Mouse (Mus musculus) stomach, postnatal 0 days (tissue): ENCODE data around the gene Cd3g. TPM values are rescaled to one million over a fixed set of nuclear protein-coding genes. Genes with fewer than 3 reads are reported as not detected.
A peak's percentile ranks its signal among the peaks of the same experiment; 100 is the strongest.

Experiments
- ATAC-seq: fragments of 200-750 bp; cut with Nextera tagmentation; 2 replicates; pipeline ENCODE4 v1.8.0; 2017; ENCODE audit not compliant: low FRiP score, low TSS enrichment
- DNase-seq: peaks from one replicate; pipeline ENCODE4 v3.0.0-alpha.2; 2016; ENCODE audit warnings: low spot score
- H3K27ac ChIP-seq: fragments of 300-500 bp; sonication (generic); replicated peaks from 2 replicates; pipeline ENCODE4 v1.5.1; 2014; ENCODE audit warnings: mild to moderate bottlenecking, control low read depth
- H3K27me3 ChIP-seq: fragments of 300-500 bp; sonication (generic); 2 replicates; pipeline ENCODE4 v1.6.1; 2014; ENCODE audit warnings: low read length; ENCODE audit not compliant: control insufficient read depth, insufficient read depth
- H3K36me3 ChIP-seq: fragments of 300-500 bp; sonication (generic); 2 replicates; pipeline ENCODE4 v1.6.1; 2014; ENCODE audit warnings: low read length, mixed read lengths; ENCODE audit not compliant: control insufficient read depth, insufficient read depth
- H3K4me1 ChIP-seq: fragments of 300-500 bp; sonication (generic); replicated peaks from 2 replicates; pipeline ENCODE4 v1.6.1; 2014; ENCODE audit warnings: antibody characterized with exemption; ENCODE audit not compliant: control insufficient read depth, insufficient read depth
- H3K4me2 ChIP-seq: fragments of 300-500 bp; sonication (generic); replicated peaks from 2 replicates; pipeline ENCODE4 v1.6.1; 2014; ENCODE audit warnings: low read depth, mild to moderate bottlenecking, control low read depth, moderate library complexity
- H3K4me3 ChIP-seq: fragments of 300-500 bp; sonication (generic); 2 replicates; pipeline ENCODE4 v1.5.1; 2014; ENCODE audit warnings: low read depth, low read length, control low read depth
- H3K9ac ChIP-seq: fragments of 300-500 bp; sonication (generic); 2 replicates; pipeline ENCODE4 v1.6.1; 2014; ENCODE audit warnings: mild to moderate bottlenecking, low read length, control low read depth, mixed read lengths
- H3K9me3 ChIP-seq: fragments of 300-500 bp; sonication (generic); 2 replicates; pipeline ENCODE4 v1.6.1; 2016; ENCODE audit warnings: low read length; ENCODE audit not compliant: control insufficient read depth
- CTCF ChIP-seq: IDR thresholded peaks from 2 replicates; pipeline ENCODE4 v1.5.1; 2016; ENCODE audit warnings: antibody characterized with exemption, low read depth, mild to moderate bottlenecking, moderate library complexity
- EP300 ChIP-seq: optimal IDR thresholded peaks from 2 replicates; pipeline ENCODE3; 2016; ENCODE audit warnings: antibody characterized with exemption
- WGBS: fragments of 180-500 bp; shearing (Covaris S2); extraction: QIAGEN DNeasy Blood & Tissue Kit; methylation state at CpG from one replicate; pipeline ENCODE4 v1.1.7; 2014; 5-methylcytosine and 5-hydroxymethylcytosine counted together
- polyA plus RNA-seq: library from polyadenylated mRNA; unstranded; fragments of >200 nt; fragmentation: Nextera tagmentation; extraction: Ambion mirVana; gene quantifications from 2 replicates; pipeline ENCODE4 v1.2.1, GENCODE M21; 2015

Gene Cd3g
- polyA plus RNA-seq, 1 experiment from 2014 or later = 0.16 TPM

DNA sequence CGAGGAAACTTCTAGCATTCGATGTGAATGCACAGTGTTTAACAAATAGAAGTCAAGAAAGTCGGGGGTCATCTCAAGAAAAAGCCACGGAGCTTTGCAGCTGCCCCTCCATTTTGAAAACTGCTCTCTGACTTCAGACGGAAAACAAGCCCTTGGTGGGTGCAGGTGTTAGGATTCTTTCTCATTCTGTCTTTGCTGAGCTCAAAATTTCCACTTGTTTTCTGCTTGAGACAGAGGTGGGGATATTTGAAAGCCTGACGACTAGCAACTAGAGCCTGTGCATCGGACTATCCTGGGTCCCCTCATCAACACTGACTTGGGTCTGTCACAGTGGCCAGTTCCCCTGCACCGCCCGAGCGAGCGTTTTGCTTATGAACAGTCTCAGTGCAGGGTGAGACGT lies 27.2 kb upstream of the Cd3g start:
- 54% methylated on average over 12 of the region's 12 CpGs for WGBS
- no peak overlapping the region for H3K4me2 ChIP-seq
- no peak for TF ChIP-seq CTCF
- TF ChIP-seq EP300 = no peak
- H3K27ac ChIP-seq = no peak overlapping the region
- H3K9me3 ChIP-seq = no peaks in the 10 kb centered on the region
- no peaks in the 10 kb centered on the region for H3K27me3 ChIP-seq
- H3K36me3 ChIP-seq = no peaks in the 10 kb centered on the region
- no peak overlapping the region for H3K4me3 ChIP-seq
- no peak overlapping the region for H3K9ac ChIP-seq
- DNase-seq = no peak
- H3K4me1 ChIP-seq = no peaks in the 10 kb centered on the region
- ATAC-seq = no peak

DNA sequence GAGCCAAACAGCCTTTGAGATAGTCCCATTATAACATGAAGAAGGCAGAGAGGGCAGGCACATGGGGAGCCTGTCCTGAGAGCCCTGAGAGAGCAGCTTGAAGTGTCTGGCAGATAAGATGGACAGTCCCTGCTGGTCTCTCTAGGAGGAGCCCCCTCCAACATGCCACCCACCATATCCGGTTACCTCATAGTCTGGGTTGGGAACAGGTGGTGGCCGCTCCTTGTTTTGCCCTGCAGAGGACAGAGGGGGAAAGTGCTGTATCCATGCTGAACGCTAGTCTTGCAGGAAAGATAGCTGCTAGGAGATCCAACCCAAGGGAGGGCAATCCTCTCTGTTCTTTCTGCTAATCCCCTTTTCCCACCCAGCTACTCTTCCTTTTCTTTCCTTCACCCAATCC lies 20.0 kb upstream of the Cd3g start:
- Histone ChIP-seq H3K9ac (no peak overlapping the region), H3K4me1 (no peaks in the 10 kb centered on the region), H3K36me3 (no peaks in the 10 kb centered on the region), H3K4me3 (no peak overlapping the region), H3K27ac (no peak overlapping the region), H3K4me2 (no peak overlapping the region), H3K9me3 (no peaks in the 10 kb centered on the region), H3K27me3 (no peaks in the 10 kb centered on the region)
- DNase-seq (no peak), ATAC-seq (no peak)
- no peak for TF ChIP-seq EP300
- no peak for TF ChIP-seq CTCF
- 51% methylated on average over 2 of the region's 3 CpGs for WGBS

DNA sequence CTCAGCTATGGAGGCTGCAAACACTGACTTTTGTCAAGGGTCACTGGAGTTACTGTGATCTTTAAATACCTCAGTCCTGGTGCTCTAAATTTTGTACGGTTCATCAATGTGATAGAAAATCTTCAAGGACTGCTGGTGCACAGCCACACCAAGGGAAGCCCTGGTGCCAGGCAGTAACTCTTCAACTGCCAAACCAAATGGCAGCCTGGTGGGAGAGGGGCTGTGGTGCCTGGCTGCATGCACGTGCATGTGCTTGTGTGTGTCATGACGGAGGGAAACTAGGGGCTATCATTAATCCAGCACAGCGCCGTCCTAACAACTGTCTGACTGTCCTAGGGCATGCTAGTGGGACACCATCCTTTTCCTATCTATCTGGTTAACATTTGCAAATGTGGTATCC lies 19.5 kb upstream of the Cd3g start:
- no peaks in the 10 kb centered on the region for H3K4me1 ChIP-seq
- no peak for TF ChIP-seq CTCF
- no peak for TF ChIP-seq EP300
- no peak for DNase-seq
- no peaks in the 10 kb centered on the region for H3K36me3 ChIP-seq
- no peaks in the 10 kb centered on the region for H3K9me3 ChIP-seq
- no peak overlapping the region for H3K9ac ChIP-seq
- H3K4me2 ChIP-seq = no peak overlapping the region
- WGBS = 75% methylated on average over 5 of the region's 5 CpGs
- ATAC-seq = no peak
- no peak overlapping the region for H3K27ac ChIP-seq
- no peak overlapping the region for H3K4me3 ChIP-seq
- H3K27me3 ChIP-seq = no peaks in the 10 kb centered on the region

DNA sequence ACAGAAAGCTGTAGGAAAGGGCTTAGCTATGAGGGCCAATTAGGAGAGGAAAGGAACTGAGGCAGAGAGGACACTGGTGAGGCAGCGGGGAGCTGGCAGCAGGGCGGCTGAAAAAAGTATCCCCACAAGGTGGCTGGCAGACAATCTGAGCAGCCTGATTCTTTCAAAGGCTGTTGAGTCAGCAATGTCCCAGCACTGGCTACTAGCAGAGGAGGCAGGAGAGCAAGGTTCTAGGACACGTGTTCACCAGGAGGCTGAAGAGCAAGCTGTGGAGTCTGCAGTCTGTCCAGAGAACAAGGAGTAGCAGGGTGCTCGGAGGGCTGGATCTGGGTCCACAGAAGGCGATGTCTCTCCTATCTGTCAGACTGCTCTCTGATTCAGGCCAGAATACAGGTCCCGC lies 18.9 kb upstream of the Cd3g start:
- Histone ChIP-seq H3K9ac (no peak overlapping the region), H3K27ac (no peak overlapping the region), H3K36me3 (no peaks in the 10 kb centered on the region), H3K9me3 (no peaks in the 10 kb centered on the region), H3K27me3 (no peaks in the 10 kb centered on the region), H3K4me1 (no peaks in the 10 kb centered on the region), H3K4me2 (no peak overlapping the region), H3K4me3 (no peak overlapping the region)
- TF ChIP-seq EP300 (no peak), CTCF (0 out of 2 replicates have a peak, but pooled peaks have one; percentile 10)
- 57% methylated on average over 6 of the region's 6 CpGs for WGBS
- DNase-seq = no peak
- ATAC-seq = 0 out of 2 replicates have a peak, but pooled peaks have one; percentile 15

DNA sequence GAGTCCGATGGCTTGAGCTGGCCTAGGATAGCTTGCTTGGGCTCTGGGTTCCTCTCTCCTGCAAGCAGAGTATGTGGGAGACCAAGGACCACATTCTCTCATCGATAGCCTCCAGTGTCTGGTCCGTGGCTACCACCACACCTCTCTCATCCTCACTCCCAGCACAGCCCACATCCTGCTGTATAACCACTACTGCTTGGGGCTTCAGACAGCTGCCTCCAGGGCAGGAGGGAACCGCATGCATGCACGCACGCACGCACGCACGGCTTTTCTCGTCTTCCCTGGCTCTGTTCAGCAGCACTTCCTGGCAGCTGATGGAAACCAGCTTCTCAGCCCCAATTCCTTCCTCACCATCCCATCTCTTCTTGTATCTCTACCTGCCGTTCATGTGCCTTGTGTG lies 17.9 kb upstream of the Cd3g start:
- no peak for DNase-seq
- Histone ChIP-seq H3K27ac (no peak overlapping the region), H3K4me2 (no peak overlapping the region), H3K27me3 (no peaks in the 10 kb centered on the region), H3K36me3 (no peaks in the 10 kb centered on the region), H3K9me3 (no peaks in the 10 kb centered on the region), H3K4me3 (no peak overlapping the region), H3K4me1 (no peaks in the 10 kb centered on the region), H3K9ac (no peak overlapping the region)
- TF ChIP-seq EP300 (no peak), CTCF (no peak)
- ATAC-seq = no peak
- 67% methylated on average over 11 of the region's 11 CpGs for WGBS

DNA sequence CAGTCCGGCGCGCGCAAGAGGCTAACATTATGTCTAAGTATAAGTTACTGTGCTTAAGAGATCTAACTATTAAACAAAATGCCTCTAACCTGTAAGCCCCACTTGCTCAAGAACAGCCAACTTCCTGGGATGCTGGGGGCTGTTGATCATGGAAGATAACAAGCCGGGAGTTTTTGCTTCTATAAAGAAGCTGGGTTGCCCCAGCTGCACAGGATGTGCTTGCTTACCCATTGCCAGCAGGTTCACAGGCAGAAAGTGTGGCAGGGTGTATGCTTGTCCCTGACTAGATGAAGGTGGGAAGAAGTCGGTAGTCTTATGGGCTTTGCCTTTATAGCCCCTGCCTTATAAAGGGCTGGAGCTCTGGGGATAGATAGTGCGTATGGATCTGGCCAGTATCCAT lies 16.4 kb upstream of the Cd3g start:
- no peaks in the 10 kb centered on the region for H3K4me1 ChIP-seq
- no peak overlapping the region for H3K9ac ChIP-seq
- 93% methylated on average over 7 of the region's 7 CpGs for WGBS
- TF ChIP-seq CTCF (no peak), EP300 (no peak)
- H3K9me3 ChIP-seq = no peaks in the 10 kb centered on the region
- no peak overlapping the region for H3K4me3 ChIP-seq
- H3K27ac ChIP-seq = no peak overlapping the region
- ATAC-seq (no peak), DNase-seq (no peak)
- H3K27me3 ChIP-seq = no peaks in the 10 kb centered on the region
- no peaks in the 10 kb centered on the region for H3K36me3 ChIP-seq
- H3K4me2 ChIP-seq = no peak overlapping the region
